Mouse (Mus musculus): ENCODE data around the gene Kif5c. TPM values are rescaled to one million over a fixed set of nuclear protein-coding genes. Genes with fewer than 3 reads are reported as not detected.

The Kif5c gene
- polyA plus RNA-seq, 1 experiment, result 408 TPM

- Histone ChIP-seq H3K4me3 (ENCODE audit: insufficient read depth, low read length) (peak overlapping the region; percentile 78), H3K27ac (ENCODE audit: insufficient read depth, low read length) (peak overlapping the region; percentile 71), H3K4me1 (ENCODE audit: control insufficient read depth, insufficient read depth, low read length) (peaks cover 3% of the 10 kb centered on the region; the same call in 1 of the 2 replicates)
- no peak for TF ChIP-seq POLR2A (IDR thresholded peaks at IDR 0.05; ENCODE audit: extremely low read depth, insufficient read depth, low read length)
- no peak for TF ChIP-seq CTCF (IDR thresholded peaks at IDR 0.05; ENCODE audit: extremely low read depth, insufficient read depth, low read length)
Observed at GRCm38 (mm10) chr2:49619719-49620522, 823 bp downstream of the Kif5c start.

- Histone ChIP-seq H3K27ac (ENCODE audit: insufficient read depth, low read length) (no peak overlapping the region), H3K4me3 (ENCODE audit: insufficient read depth, low read length) (peak overlapping the region; percentile 78), H3K4me1 (ENCODE audit: control insufficient read depth, insufficient read depth, low read length) (peaks cover 3% of the 10 kb centered on the region; the same call in 1 of the 2 replicates)
- no peak for TF ChIP-seq CTCF (IDR thresholded peaks at IDR 0.05; ENCODE audit: extremely low read depth, insufficient read depth, low read length)
- peak; percentile 88 for TF ChIP-seq POLR2A (IDR thresholded peaks at IDR 0.05; ENCODE audit: extremely low read depth, insufficient read depth, low read length)
Observed at GRCm38 (mm10) chr2:49620626-49621117, 1.6 kb downstream of the Kif5c start.

GRCm38 (mm10) chr2:49621234-49621633 is 2.1 kb downstream of the Kif5c start:
- Histone ChIP-seq H3K4me3 (ENCODE audit: insufficient read depth, low read length) (peak overlapping the region; percentile 78), H3K27ac (ENCODE audit: insufficient read depth, low read length) (no peak overlapping the region), H3K4me1 (ENCODE audit: control insufficient read depth, insufficient read depth, low read length) (peaks cover 5% of the 10 kb centered on the region)
- no peak for TF ChIP-seq POLR2A (IDR thresholded peaks at IDR 0.05; ENCODE audit: extremely low read depth, insufficient read depth, low read length)
- TF ChIP-seq CTCF (IDR thresholded peaks at IDR 0.05; ENCODE audit: extremely low read depth, insufficient read depth, low read length), result no peak

GRCm38 (mm10) chr2:49625581-49625980 is 6.5 kb downstream of the Kif5c start:
- no peak overlapping the region for H3K4me3 ChIP-seq (ENCODE audit: insufficient read depth, low read length)
- H3K4me1 ChIP-seq (ENCODE audit: control insufficient read depth, insufficient read depth, low read length), result peaks cover 9% of the 10 kb centered on the region
- TF ChIP-seq CTCF (IDR thresholded peaks at IDR 0.05; ENCODE audit: extremely low read depth, insufficient read depth, low read length) (no peak), POLR2A (IDR thresholded peaks at IDR 0.05; ENCODE audit: extremely low read depth, insufficient read depth, low read length) (no peak)
- no peak overlapping the region for H3K27ac ChIP-seq (ENCODE audit: insufficient read depth, low read length)

DNA sequence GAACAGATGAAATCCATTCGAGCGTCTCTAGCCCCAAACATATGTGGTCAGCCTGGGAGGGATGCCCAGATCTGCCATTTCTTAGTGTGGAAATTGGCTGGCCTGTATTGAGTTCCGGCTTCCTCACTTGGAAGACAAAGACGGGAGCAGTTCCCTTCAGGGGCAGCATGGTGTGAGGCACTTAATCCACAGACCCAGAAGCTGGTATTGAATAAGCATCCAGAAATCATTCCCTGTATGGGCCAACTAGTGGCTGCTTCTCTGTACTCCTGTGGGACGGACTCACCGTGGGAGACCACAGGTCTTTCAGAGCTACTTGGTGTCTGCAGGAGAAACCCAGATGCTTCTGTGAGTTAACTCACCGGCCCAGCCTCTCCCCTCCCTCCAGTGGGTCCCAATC is 8.5 kb downstream of the Kif5c start:
- no peak overlapping the region for H3K27ac ChIP-seq (ENCODE audit: insufficient read depth, low read length)
- peaks cover 9% of the 10 kb centered on the region for H3K4me1 ChIP-seq (ENCODE audit: control insufficient read depth, insufficient read depth, low read length)
- H3K4me3 ChIP-seq (ENCODE audit: insufficient read depth, low read length), result no peak overlapping the region
- TF ChIP-seq CTCF (IDR thresholded peaks at IDR 0.05; ENCODE audit: extremely low read depth, insufficient read depth, low read length) (no peak), POLR2A (IDR thresholded peaks at IDR 0.05; ENCODE audit: extremely low read depth, insufficient read depth, low read length) (no peak)

- no peak overlapping the region for H3K27ac ChIP-seq (ENCODE audit: insufficient read depth, low read length)
- peaks cover 11% of the 10 kb centered on the region for H3K4me1 ChIP-seq (ENCODE audit: control insufficient read depth, insufficient read depth, low read length)
- H3K4me3 ChIP-seq (ENCODE audit: insufficient read depth, low read length), result no peak overlapping the region
- TF ChIP-seq POLR2A (IDR thresholded peaks at IDR 0.05; ENCODE audit: extremely low read depth, insufficient read depth, low read length) (no peak), CTCF (IDR thresholded peaks at IDR 0.05; ENCODE audit: extremely low read depth, insufficient read depth, low read length) (no peak)
Observed at GRCm38 (mm10) chr2:49628094-49628705, 9.1 kb downstream of the Kif5c start.

DNA sequence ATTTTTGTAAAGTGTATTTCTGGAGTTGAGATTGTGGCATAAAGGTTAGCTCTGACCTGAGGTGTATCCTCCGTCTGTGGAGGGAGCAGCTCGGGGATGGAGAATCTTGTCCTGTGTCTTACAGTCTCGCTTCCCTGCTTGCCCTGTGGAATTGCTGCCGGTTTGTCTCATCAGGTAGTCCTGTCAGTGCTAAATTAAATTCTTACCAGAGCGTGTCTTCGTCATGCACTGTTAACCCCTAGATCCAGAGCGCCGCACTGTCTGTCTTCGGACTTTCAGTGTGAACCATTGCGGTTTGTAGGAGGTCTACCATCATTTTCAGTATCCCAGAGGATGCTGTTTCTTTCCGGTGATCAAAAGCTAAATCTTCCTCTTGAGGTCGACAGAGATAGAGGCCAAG is 10.1 kb downstream of the Kif5c start:
- peaks cover 12% of the 10 kb centered on the region for H3K4me1 ChIP-seq (ENCODE audit: control insufficient read depth, insufficient read depth, low read length)
- no peak overlapping the region for H3K27ac ChIP-seq (ENCODE audit: insufficient read depth, low read length)
- TF ChIP-seq CTCF (IDR thresholded peaks at IDR 0.05; ENCODE audit: extremely low read depth, insufficient read depth, low read length) (no peak), POLR2A (IDR thresholded peaks at IDR 0.05; ENCODE audit: extremely low read depth, insufficient read depth, low read length) (no peak)
- no peak overlapping the region for H3K4me3 ChIP-seq (ENCODE audit: insufficient read depth, low read length)

- Histone ChIP-seq H3K4me1 (ENCODE audit: control insufficient read depth, insufficient read depth, low read length) (peaks cover 11% of the 10 kb centered on the region), H3K27ac (ENCODE audit: insufficient read depth, low read length) (no peak overlapping the region), H3K4me3 (ENCODE audit: insufficient read depth, low read length) (no peak overlapping the region)
- TF ChIP-seq POLR2A (IDR thresholded peaks at IDR 0.05; ENCODE audit: extremely low read depth, insufficient read depth, low read length), result no peak
- no peak for TF ChIP-seq CTCF (IDR thresholded peaks at IDR 0.05; ENCODE audit: extremely low read depth, insufficient read depth, low read length)
Observed at GRCm38 (mm10) chr2:49630636-49631035, 11.5 kb downstream of the Kif5c start.

- Histone ChIP-seq H3K4me1 (ENCODE audit: control insufficient read depth, insufficient read depth, low read length) (peaks cover 6% of the 10 kb centered on the region), H3K27ac (ENCODE audit: insufficient read depth, low read length) (no peak overlapping the region), H3K4me3 (ENCODE audit: insufficient read depth, low read length) (no peak overlapping the region)
- TF ChIP-seq CTCF (IDR thresholded peaks at IDR 0.05; ENCODE audit: extremely low read depth, insufficient read depth, low read length), result no peak
- TF ChIP-seq POLR2A (IDR thresholded peaks at IDR 0.05; ENCODE audit: extremely low read depth, insufficient read depth, low read length), result no peak
Observed at GRCm38 (mm10) chr2:49633231-49633630, 14.1 kb downstream of the Kif5c start.

All from cortical plate, adult 2 months (tissue).